Mouse (Mus musculus) embryonic facial prominence, embryonic 11.5 days (tissue): ENCODE data around the gene Olfr802. TPM values are rescaled to one million over a fixed set of nuclear protein-coding genes. Genes with fewer than 3 reads are reported as not detected.

Source experiments
- ATAC-seq: fragments of 200-750 bp; cut with Nextera tagmentation; replicated peaks from 2 replicates; pipeline ENCODE4 v1.8.0; 2017; ENCODE audit warnings: low read depth; ENCODE audit not compliant: insufficient number of reproducible peaks, low FRiP score, low TSS enrichment
- DNase-seq: peaks from one replicate; pipeline ENCODE4 v3.0.0-alpha.2; 2015; ENCODE audit warnings: low spot score
- H3K27ac ChIP-seq: fragments of 300-500 bp; sonication (generic); replicated peaks from 2 replicates; pipeline ENCODE4 v1.5.1; 2014; ENCODE audit warnings: mild to moderate bottlenecking, low read depth, low read length, control low read depth
- H3K27me3 ChIP-seq: fragments of 300-500 bp; sonication (generic); 2 replicates; pipeline ENCODE4 v1.6.1; 2014; ENCODE audit warnings: mild to moderate bottlenecking, low read length, moderate library complexity, mixed read lengths; ENCODE audit not compliant: control insufficient read depth, insufficient read depth
- H3K36me3 ChIP-seq: fragments of 300-500 bp; sonication (generic); replicated peaks from 2 replicates; pipeline ENCODE4 v1.6.1; 2014; ENCODE audit warnings: low read depth, mild to moderate bottlenecking, low read length, moderate library complexity, mixed read lengths; ENCODE audit not compliant: control insufficient read depth, insufficient read depth
- H3K4me1 ChIP-seq: fragments of 300-500 bp; sonication (generic); 2 replicates; pipeline ENCODE4 v1.6.1; 2014; ENCODE audit warnings: low read length, mixed read lengths; ENCODE audit not compliant: control insufficient read depth, insufficient read depth
- H3K4me2 ChIP-seq: fragments of 300-500 bp; sonication (generic); 2 replicates; pipeline ENCODE4 v1.6.1; 2014; ENCODE audit warnings: low read depth, mild to moderate bottlenecking, control low read depth, low read length, moderate library complexity
- H3K4me3 ChIP-seq: fragments of 300-500 bp; sonication (generic); 2 replicates; pipeline ENCODE4 v1.5.1; 2014; ENCODE audit warnings: low read depth, low read length, control low read depth
- H3K9ac ChIP-seq: fragments of 300-500 bp; sonication (generic); replicated peaks from 2 replicates; pipeline ENCODE4 v1.6.1; 2014; ENCODE audit warnings: mild to moderate bottlenecking, control low read depth, low read length
- H3K9me3 ChIP-seq: fragments of 300-500 bp; sonication (generic); replicated peaks from 2 replicates; pipeline ENCODE4 v1.6.1; 2016; ENCODE audit warnings: mild to moderate bottlenecking, low read length, inconsistent platforms, mixed read lengths; ENCODE audit not compliant: control insufficient read depth
- WGBS: fragments of 180-500 bp; shearing (Covaris S2); extraction: QIAGEN DNeasy Blood & Tissue Kit; methylation state at CpG from one replicate; pipeline ENCODE4 v1.1.7; 2014; 5-methylcytosine and 5-hydroxymethylcytosine counted together
- polyA plus RNA-seq: library from polyadenylated mRNA; unstranded; fragments of >200 nt; fragmentation: Nextera tagmentation; extraction: Ambion mirVana; gene quantifications from 2 replicates; pipeline ENCODE4 v1.2.1, GENCODE M21; 2014

The Olfr802 gene
- polyA plus RNA-seq, result not detected in 2 replicates

DNA sequence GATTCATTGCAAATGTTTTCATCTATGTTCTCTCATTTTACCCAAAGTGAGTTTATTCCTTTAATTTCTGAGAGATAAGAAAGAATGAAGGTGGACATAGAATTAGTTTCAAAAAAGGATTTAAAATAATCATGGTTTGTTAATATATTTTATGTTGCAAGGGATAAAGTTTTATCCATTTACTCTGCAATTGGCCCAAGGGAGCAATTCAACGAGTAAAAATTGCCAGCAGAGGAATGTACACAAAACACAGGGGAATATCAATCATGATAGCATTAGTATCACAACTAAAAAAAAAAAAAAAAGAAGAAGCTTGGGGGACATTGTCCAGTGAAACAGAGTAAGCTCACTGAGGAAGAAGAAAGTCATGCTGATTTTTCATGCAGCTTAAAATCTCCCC is at the start of gene Olfr802:
Gene Olfr802 (minus strand): TSS at position 101 of the 400 bp plus-strand sequence.
- no peaks in the 10 kb centered on the region for H3K4me1 ChIP-seq
- H3K9me3 ChIP-seq, result no peaks in the 10 kb centered on the region
- H3K36me3 ChIP-seq, result no peaks in the 10 kb centered on the region
- 61% methylated on average over 1 of the region's 1 CpGs for WGBS
- no peak for ATAC-seq
- H3K9ac ChIP-seq, result no peak within 1 kb of the TSS
- no peak within 1 kb of the TSS for H3K4me2 ChIP-seq
- H3K4me3 ChIP-seq, result no peak within 1 kb of the TSS
- no peak for DNase-seq
- H3K27me3 ChIP-seq, result no peaks in the 10 kb centered on the region
- no peak within 1 kb of the TSS for H3K27ac ChIP-seq

DNA sequence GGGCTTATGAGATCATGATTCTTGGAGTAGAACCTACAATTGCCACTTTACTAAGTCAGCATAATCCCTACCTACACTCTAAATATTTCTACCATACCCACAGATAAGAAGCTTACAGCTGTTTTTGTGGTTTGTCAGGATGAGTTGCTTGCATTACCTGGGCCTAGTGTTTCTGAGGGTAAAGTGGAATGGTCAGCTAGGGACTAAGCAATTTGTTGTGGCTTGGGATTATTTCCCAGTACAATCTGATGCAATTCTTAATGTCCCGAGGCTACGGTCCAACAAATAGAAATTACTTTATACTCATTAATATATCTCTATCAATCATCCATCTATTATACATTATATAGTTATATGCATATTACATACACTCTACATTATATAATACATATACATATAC is 41.3 kb upstream of the Olfr802 start, which contains the start of gene Olfr805:
Gene Olfr805 (minus strand): TSS at position 101 of the 400 bp plus-strand sequence.
- H3K36me3 ChIP-seq, result no peaks in the 10 kb centered on the region
- H3K4me3 ChIP-seq, result no peak within 1 kb of the TSS
- no peak for ATAC-seq
- H3K4me1 ChIP-seq, result no peaks in the 10 kb centered on the region
- H3K27ac ChIP-seq, result no peak within 1 kb of the TSS
- WGBS, result 93% methylated on average over 2 of the region's 2 CpGs
- DNase-seq, result no peak
- H3K4me2 ChIP-seq, result no peak within 1 kb of the TSS
- H3K9ac ChIP-seq, result no peak within 1 kb of the TSS
- no peaks in the 10 kb centered on the region for H3K9me3 ChIP-seq
- no peaks in the 10 kb centered on the region for H3K27me3 ChIP-seq

DNA sequence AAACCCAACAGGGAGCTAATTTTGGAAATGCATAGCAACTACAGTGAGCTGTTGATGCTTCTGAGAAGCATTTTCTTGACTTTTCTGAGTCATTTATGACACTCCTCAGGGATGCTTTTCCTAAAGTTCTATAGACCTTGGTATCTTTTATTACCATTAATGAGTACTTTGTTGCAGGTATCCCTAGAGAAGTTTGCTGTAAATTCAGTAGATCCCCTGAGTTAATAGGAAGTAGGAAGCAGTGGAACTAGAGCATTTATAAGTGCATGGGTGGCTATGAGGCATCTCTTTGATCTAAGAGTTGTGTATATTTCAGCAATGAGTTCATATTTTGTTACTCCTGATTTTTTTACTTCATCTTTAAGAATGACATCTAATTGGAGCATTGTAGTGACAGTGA is 14.9 kb upstream of the Olfr802 start, which contains the start of gene Olfr804:
Gene Olfr804 (plus strand): TSS at position 301 of the 400 bp plus-strand sequence.
- no peaks in the 10 kb centered on the region for H3K36me3 ChIP-seq
- no peak for ATAC-seq
- H3K4me2 ChIP-seq, result no peak within 1 kb of the TSS
- no peaks in the 10 kb centered on the region for H3K27me3 ChIP-seq
- H3K9ac ChIP-seq, result no peak within 1 kb of the TSS
- no peak within 1 kb of the TSS for H3K27ac ChIP-seq
- no peak for DNase-seq
- no peaks in the 10 kb centered on the region for H3K9me3 ChIP-seq
- H3K4me1 ChIP-seq, result no peaks in the 10 kb centered on the region
- H3K4me3 ChIP-seq, result no peak within 1 kb of the TSS

DNA sequence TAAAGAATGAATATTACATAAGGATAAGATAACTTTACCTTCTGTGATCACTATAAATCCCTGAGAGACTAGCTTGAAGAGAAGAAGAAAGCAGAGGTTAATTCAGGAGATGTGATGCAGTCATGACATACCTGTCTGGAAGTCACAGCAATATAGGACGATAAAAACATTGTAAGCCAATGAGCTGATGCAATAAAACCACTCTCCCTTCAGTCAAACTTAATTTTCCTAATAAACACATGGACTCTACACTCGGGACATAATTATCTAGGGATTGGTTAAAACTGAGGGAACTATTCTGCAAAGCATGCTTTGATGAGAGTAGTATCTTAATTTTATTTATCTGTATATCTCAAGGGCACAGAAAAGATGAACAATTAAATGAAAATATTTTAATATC is 6.2 kb upstream of the Olfr802 start, which contains the start of gene Olfr803:
Gene Olfr803 (minus strand): TSS at position 101 of the 400 bp plus-strand sequence.
- H3K4me1 ChIP-seq, result no peaks in the 10 kb centered on the region
- H3K27me3 ChIP-seq, result no peaks in the 10 kb centered on the region
- no peak for DNase-seq
- no peak within 1 kb of the TSS for H3K9ac ChIP-seq
- 80% methylated on average over 2 of the region's 2 CpGs for WGBS
- H3K4me2 ChIP-seq, result no peak within 1 kb of the TSS
- H3K27ac ChIP-seq, result no peak within 1 kb of the TSS
- H3K4me3 ChIP-seq, result no peak within 1 kb of the TSS
- H3K9me3 ChIP-seq, result no peaks in the 10 kb centered on the region
- no peaks in the 10 kb centered on the region for H3K36me3 ChIP-seq
- ATAC-seq, result no peak

DNA sequence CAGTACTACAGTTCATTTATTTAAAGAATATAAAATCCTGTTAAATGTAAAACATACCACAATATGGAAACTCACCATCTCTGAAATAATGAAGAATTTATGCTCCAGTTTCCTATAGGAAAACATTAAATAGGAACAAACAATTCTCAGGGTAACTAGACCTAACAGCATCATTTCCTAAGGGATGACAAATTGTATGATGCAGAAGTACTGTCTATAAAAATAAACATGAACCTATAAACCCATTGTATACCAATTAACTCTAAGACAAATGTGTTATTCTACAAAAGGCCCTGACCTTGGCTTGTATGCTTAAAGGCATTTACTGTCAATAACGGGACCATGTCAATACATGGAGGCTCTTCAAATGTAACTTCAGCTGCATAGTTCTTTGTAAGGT is 14.2 kb downstream of the Olfr802 start, which contains the start of gene Olfr801:
Gene Olfr801 (minus strand): TSS at position 101 of the 400 bp plus-strand sequence.
- WGBS, result 78% methylated on average over 1 of the region's 1 CpGs
- no peaks in the 10 kb centered on the region for H3K27me3 ChIP-seq

DNA sequence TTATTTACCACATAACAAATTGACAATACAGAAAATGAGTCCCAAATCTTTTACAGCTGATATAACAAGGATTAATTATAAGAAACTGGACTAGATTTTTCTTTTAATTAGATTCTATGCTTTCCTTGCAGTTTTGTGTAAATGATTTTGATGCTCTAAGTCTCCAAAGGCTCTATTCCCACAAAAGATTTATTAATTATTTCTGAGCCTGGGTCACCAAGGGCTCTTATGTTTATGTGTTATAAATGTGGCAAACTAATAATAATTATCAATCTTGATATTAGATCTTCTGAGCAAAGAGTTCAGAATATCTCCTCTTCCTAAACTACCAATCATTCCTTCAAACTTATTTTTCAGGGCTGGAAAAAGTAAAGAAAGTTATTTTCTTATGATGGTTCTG is 30.6 kb downstream of the Olfr802 start, which contains the start of gene Olfr800:
Gene Olfr800 (plus strand): TSS at position 301 of the 400 bp plus-strand sequence.
- Histone ChIP-seq H3K4me1 (no peaks in the 10 kb centered on the region), H3K36me3 (no peaks in the 10 kb centered on the region), H3K9ac (no peak within 1 kb of the TSS), H3K4me3 (no peak within 1 kb of the TSS), H3K27me3 (no peaks in the 10 kb centered on the region), H3K9me3 (no peaks in the 10 kb centered on the region), H3K27ac (no peak within 1 kb of the TSS), H3K4me2 (no peak within 1 kb of the TSS)
- ATAC-seq, result no peak
- no peak for DNase-seq

More for the DNA sequence above, 14.2 kb downstream of the Olfr802 start, which contains the start of gene Olfr801:
- no peak for ATAC-seq
- no peak within 1 kb of the TSS for H3K27ac ChIP-seq
- no peak for DNase-seq
- H3K4me1 ChIP-seq, result no peaks in the 10 kb centered on the region
- H3K9me3 ChIP-seq, result no peaks in the 10 kb centered on the region
- H3K4me3 ChIP-seq, result no peak within 1 kb of the TSS
- H3K9ac ChIP-seq, result no peak within 1 kb of the TSS
- no peak within 1 kb of the TSS for H3K4me2 ChIP-seq
- no peaks in the 10 kb centered on the region for H3K36me3 ChIP-seq

DNA sequence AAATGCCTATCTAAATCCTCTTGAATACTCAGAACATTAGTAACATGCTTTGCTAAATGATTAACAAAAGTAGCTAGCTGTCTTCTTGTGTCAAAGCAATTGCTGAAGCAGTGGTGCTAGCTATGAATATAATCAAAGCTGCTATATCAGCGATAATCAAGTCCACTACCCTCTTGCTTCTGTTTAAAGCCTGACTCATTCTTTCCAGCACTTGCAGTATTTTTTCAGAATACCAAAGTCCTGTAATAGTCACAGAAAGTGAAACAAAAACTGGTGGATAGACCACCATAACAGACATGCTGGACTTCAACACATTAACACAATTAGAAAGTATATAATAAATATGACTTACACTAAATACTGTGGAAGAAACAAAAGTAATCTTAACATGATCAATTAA is 36.2 kb downstream of the Olfr802 start:
- DNase-seq (no peak), ATAC-seq (no peak)
- Histone ChIP-seq H3K4me3 (no peak overlapping the region), H3K27me3 (no peaks in the 10 kb centered on the region), H3K27ac (no peak overlapping the region), H3K9me3 (no peaks in the 10 kb centered on the region), H3K9ac (no peak overlapping the region), H3K4me1 (no peaks in the 10 kb centered on the region), H3K4me2 (no peak overlapping the region), H3K36me3 (no peaks in the 10 kb centered on the region)
- WGBS, result 90% methylated on average over 1 of the region's 1 CpGs

DNA sequence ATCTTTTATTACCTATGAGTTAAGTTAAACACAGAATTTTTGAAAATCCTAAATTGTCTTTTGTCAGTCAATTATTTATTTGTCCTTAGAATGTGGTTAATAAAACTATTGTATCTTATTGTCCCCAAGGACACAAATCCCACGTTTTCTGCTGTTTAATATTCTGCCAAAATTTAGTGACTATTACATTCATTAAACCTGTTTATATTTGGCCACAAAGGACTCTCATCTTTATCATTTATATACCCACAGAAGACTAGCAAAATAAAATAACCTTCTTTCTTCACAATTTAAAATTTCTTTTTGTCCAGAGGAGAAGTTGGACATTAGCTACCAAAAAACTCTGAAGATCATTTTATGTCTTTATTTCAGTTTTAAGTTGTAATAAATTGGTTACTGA is 50.8 kb downstream of the Olfr802 start, which contains the start of gene Olfr799:
Gene Olfr799 (plus strand): TSS at position 301 of the 400 bp plus-strand sequence.
- no peak for ATAC-seq
- Histone ChIP-seq H3K4me1 (no peaks in the 10 kb centered on the region), H3K36me3 (no peaks in the 10 kb centered on the region), H3K9me3 (no peaks in the 10 kb centered on the region), H3K27ac (no peak within 1 kb of the TSS), H3K27me3 (no peaks in the 10 kb centered on the region), H3K9ac (no peak within 1 kb of the TSS), H3K4me2 (no peak within 1 kb of the TSS), H3K4me3 (no peak within 1 kb of the TSS)
- no peak for DNase-seq
- 32% methylated on average over 1 of the region's 1 CpGs for WGBS
